Mouse (Mus musculus): ENCODE results near the gene Scaf4.
"Not testable (repeated sequence)": the region's sequence is repeated elsewhere in the genome, so short reads cannot be mapped to it uniquely, and the experiment has no call there.

Scaf4 gene

GRCm38 (mm10) chr16:90239128-90239746, 45.1 kb downstream of the Scaf4 start:
- DNase-seq (ENCODE audit: low read depth, low spot score): peak; percentile 23

- DNase-seq (ENCODE audit: low read depth, low spot score): no peak
Observed at GRCm38 (mm10) chr16:90235188-90235587, 49.1 kb downstream of the Scaf4 start.

GRCm38 (mm10) chr16:90234617-90235016, 49.7 kb downstream of the Scaf4 start:
- no peak for DNase-seq (ENCODE audit: low read depth, low spot score)

GRCm38 (mm10) chr16:90233702-90234101, 50.6 kb downstream of the Scaf4 start:
- no peak for DNase-seq (ENCODE audit: low read depth, low spot score)

GRCm38 (mm10) chr16:90231302-90231701, 53.0 kb downstream of the Scaf4 start:
- no peak for DNase-seq (ENCODE audit: low read depth, low spot score)

GRCm38 (mm10) chr16:90229897-90230296, 54.4 kb downstream of the Scaf4 start:
- no peak for DNase-seq (ENCODE audit: low read depth, low spot score)

GRCm38 (mm10) chr16:90221441-90222070, 62.7 kb downstream of the Scaf4 start:
- DNase-seq (ENCODE audit: low read depth, low spot score): peak; percentile 29

- DNase-seq (ENCODE audit: low read depth, low spot score): no peak
Observed at GRCm38 (mm10) chr16:90220892-90221431, 63.3 kb downstream of the Scaf4 start.

GRCm38 (mm10) chr16:90220026-90220891, 64.0 kb downstream of the Scaf4 start, which contains the start of gene Sod1:
Gene Sod1 (plus strand): TSS chr16:90220754.
- peak; percentile 67 for DNase-seq (ENCODE audit: low read depth, low spot score)

GRCm38 (mm10) chr16:90219445-90219844, 64.9 kb downstream of the Scaf4 start:
- DNase-seq (ENCODE audit: low read depth, low spot score): not testable (repeated sequence)

GRCm38 (mm10) chr16:90217926-90218325, 66.4 kb downstream of the Scaf4 start:
- DNase-seq (ENCODE audit: low read depth, low spot score): no peak

GRCm38 (mm10) chr16:90217356-90217755, 66.9 kb downstream of the Scaf4 start:
- DNase-seq (ENCODE audit: low read depth, low spot score): no peak

GRCm38 (mm10) chr16:90216414-90216813, 67.9 kb downstream of the Scaf4 start:
- no peak for DNase-seq (ENCODE audit: low read depth, low spot score)

GRCm38 (mm10) chr16:90215879-90216278, 68.4 kb downstream of the Scaf4 start:
- DNase-seq (ENCODE audit: low read depth, low spot score): not testable (repeated sequence)

GRCm38 (mm10) chr16:90214731-90215565, 69.4 kb downstream of the Scaf4 start:
- no peak for DNase-seq (ENCODE audit: low read depth, low spot score)

GRCm38 (mm10) chr16:90213477-90214339, 70.6 kb downstream of the Scaf4 start:
- DNase-seq (ENCODE audit: low read depth, low spot score): no peak

- no peak for DNase-seq (ENCODE audit: low read depth, low spot score)
Observed at GRCm38 (mm10) chr16:90211767-90212166, 72.5 kb downstream of the Scaf4 start.

GRCm38 (mm10) chr16:90210717-90211116, 73.6 kb downstream of the Scaf4 start:
- no peak for DNase-seq (ENCODE audit: low read depth, low spot score)

- no peak for DNase-seq (ENCODE audit: low read depth, low spot score)
Observed at GRCm38 (mm10) chr16:90208996-90209395, 75.3 kb downstream of the Scaf4 start.

GRCm38 (mm10) chr16:90204868-90205267, 79.4 kb downstream of the Scaf4 start:
- no peak for DNase-seq (ENCODE audit: low read depth, low spot score)

Measured in telencephalon, adult 2 months (tissue).